Mouse (Mus musculus): ENCODE data around the gene Snap91.

Snap91 gene

GRCm38 (mm10) chr9:86742959-86743911 lies 137.2 kb downstream of the Snap91 start, which contains the start of gene Prss35:
Prss35 (plus strand) TSS chr9:86743649.
- peak; percentile 29 for DNase-seq

- DNase-seq: no peak
These were observed 140.5 kb downstream of the Snap91 start for GRCm38 (mm10) chr9:86739971-86740370.

GRCm38 (mm10) chr9:86738801-86739200 lies 141.7 kb downstream of the Snap91 start:
- DNase-seq: no peak

GRCm38 (mm10) chr9:86738067-86738466 lies 142.4 kb downstream of the Snap91 start:
- DNase-seq: no peak

- DNase-seq: no peak
These were observed 143.5 kb downstream of the Snap91 start for GRCm38 (mm10) chr9:86736991-86737390.

- DNase-seq: no peak
These were observed 145.7 kb downstream of the Snap91 start for GRCm38 (mm10) chr9:86734795-86735194.

GRCm38 (mm10) chr9:86734357-86734756 lies 146.1 kb downstream of the Snap91 start:
- DNase-seq: no peak

- DNase-seq: no peak
These were observed 150.6 kb downstream of the Snap91 start for GRCm38 (mm10) chr9:86729811-86730210.

GRCm38 (mm10) chr9:86729084-86729483 lies 151.4 kb downstream of the Snap91 start:
- no peak for DNase-seq

GRCm38 (mm10) chr9:86728214-86728814 lies 152.1 kb downstream of the Snap91 start:
- DNase-seq: no peak

GRCm38 (mm10) chr9:86726381-86726720 lies 154.1 kb downstream of the Snap91 start:
- no peak for DNase-seq

- no peak for DNase-seq
These were observed 154.7 kb downstream of the Snap91 start for GRCm38 (mm10) chr9:86725604-86726380.

GRCm38 (mm10) chr9:86725066-86725465 lies 155.4 kb downstream of the Snap91 start:
- no peak for DNase-seq

GRCm38 (mm10) chr9:86720794-86721193 lies 159.7 kb downstream of the Snap91 start:
- DNase-seq: no peak

GRCm38 (mm10) chr9:86720227-86720626 lies 160.2 kb downstream of the Snap91 start:
- no peak for DNase-seq

GRCm38 (mm10) chr9:86717119-86717518 lies 163.3 kb downstream of the Snap91 start:
- DNase-seq: no peak

- no peak for DNase-seq
These were observed 163.9 kb downstream of the Snap91 start for GRCm38 (mm10) chr9:86716540-86716939.
